Mouse (Mus musculus) heart, embryonic 14.5 days (tissue): ENCODE data around the gene AC134908.4. TPM values are rescaled to one million over a fixed set of nuclear protein-coding genes. Genes with fewer than 3 reads are reported as not detected.

Source experiments
- ATAC-seq: fragments of 200-750 bp; cut with Nextera tagmentation; 2 replicates; pipeline ENCODE4 v1.8.0; 2017; ENCODE audit warnings: low read depth, moderate TSS enrichment; ENCODE audit not compliant: insufficient number of reproducible peaks, insufficient read depth, low FRiP score
- H3K27ac ChIP-seq, 2 experiments: fragments of 200-500 bp in 1 of 2; fragments of 300-500 bp in 1 of 2; sonication (generic) in 1 of 2; replicated peaks in 1 of 2; 2 replicates each; pipeline ENCODE4 v1.5.1; 2012 to 2014; ENCODE audit warnings: low read depth in 2 of 2, low read length in 2 of 2, control low read depth in 1 of 2, mild to moderate bottlenecking in 1 of 2, mixed read lengths in 1 of 2; ENCODE audit not compliant: control insufficient read depth in 1 of 2, insufficient read depth in 1 of 2
- H3K27me3 ChIP-seq: fragments of 300-500 bp; sonication (generic); 2 replicates; pipeline ENCODE4 v1.6.1; 2014; ENCODE audit warnings: mild to moderate bottlenecking, low read length, control low read depth; ENCODE audit not compliant: control insufficient read depth, insufficient read depth
- H3K36me3 ChIP-seq: fragments of 300-500 bp; sonication (generic); 2 replicates; pipeline ENCODE4 v1.6.1; 2014; ENCODE audit warnings: mild to moderate bottlenecking, control low read depth, low read length, mixed read lengths; ENCODE audit not compliant: control insufficient read depth, insufficient read depth
- H3K4me1 ChIP-seq, 2 experiments: fragments of 200-500 bp in 1 of 2; fragments of 300-500 bp in 1 of 2; sonication (generic) in 1 of 2; 2 replicates each; pipeline ENCODE4 v1.6.1; 2012 to 2014; ENCODE audit warnings: low read length in 2 of 2, control low read depth in 1 of 2, mixed read lengths in 1 of 2; ENCODE audit not compliant: control insufficient read depth in 2 of 2, insufficient read depth in 2 of 2
- H3K4me2 ChIP-seq: fragments of 300-500 bp; sonication (generic); 2 replicates; pipeline ENCODE4 v1.6.1; 2014; ENCODE audit warnings: mild to moderate bottlenecking, low read length
- H3K4me3 ChIP-seq, 2 experiments: fragments of 200-500 bp in 1 of 2; fragments of 300-500 bp in 1 of 2; sonication (generic) in 1 of 2; 2 replicates each; pipeline ENCODE4 v1.5.1; 2012 to 2014; ENCODE audit warnings: low read length in 2 of 2, mild to moderate bottlenecking in 2 of 2, control low read depth in 1 of 2, low read depth in 1 of 2, moderate library complexity in 1 of 2; ENCODE audit not compliant: control insufficient read depth in 1 of 2, insufficient read depth in 1 of 2
- H3K9ac ChIP-seq: fragments of 300-500 bp; sonication (generic); 2 replicates; pipeline ENCODE4 v1.6.1; 2014; ENCODE audit warnings: mild to moderate bottlenecking, low read length
- H3K9me3 ChIP-seq: fragments of 300-500 bp; sonication (generic); 2 replicates; pipeline ENCODE4 v1.6.1; 2016; ENCODE audit warnings: low read length, control low read depth; ENCODE audit not compliant: control insufficient read depth
- WGBS: fragments of 180-500 bp; shearing (Covaris S2); extraction: QIAGEN DNeasy Blood & Tissue Kit; methylation state at CpG from one replicate; pipeline ENCODE4 v1.1.7; 2014; 5-methylcytosine and 5-hydroxymethylcytosine counted together
- polyA plus RNA-seq: library from polyadenylated mRNA; unstranded; fragments of >200 nt; fragmentation: Nextera tagmentation; extraction: Ambion mirVana; gene quantifications from 2 replicates; pipeline ENCODE4 v1.2.1, GENCODE M21; 2014

AC134908.4 gene
- polyA plus RNA-seq, 1 experiment from 2014 or later = not detected

DNA sequence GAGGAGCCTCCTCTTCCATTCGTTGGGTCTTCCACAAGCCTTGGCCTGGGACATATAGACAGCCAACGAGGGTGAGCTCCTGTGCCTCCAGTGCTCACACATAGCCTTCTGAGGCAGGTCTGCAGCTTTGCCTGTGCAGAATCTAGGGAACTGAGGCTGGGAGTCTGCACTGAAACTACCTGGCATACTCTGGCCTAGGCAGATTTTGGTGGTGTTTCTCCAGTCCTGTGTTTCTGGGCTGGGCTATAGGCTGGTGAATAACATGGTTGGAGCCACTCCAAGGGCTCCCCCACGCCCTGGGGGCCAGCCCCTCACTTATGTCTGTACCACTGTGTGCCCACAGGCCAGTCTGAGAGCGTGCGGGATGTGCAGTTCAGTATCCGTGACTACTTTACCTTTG, 29.9 kb upstream of the AC134908.4 start:
- Histone ChIP-seq H3K4me3 (no peak overlapping the region), H3K4me2 (no peak overlapping the region)

DNA sequence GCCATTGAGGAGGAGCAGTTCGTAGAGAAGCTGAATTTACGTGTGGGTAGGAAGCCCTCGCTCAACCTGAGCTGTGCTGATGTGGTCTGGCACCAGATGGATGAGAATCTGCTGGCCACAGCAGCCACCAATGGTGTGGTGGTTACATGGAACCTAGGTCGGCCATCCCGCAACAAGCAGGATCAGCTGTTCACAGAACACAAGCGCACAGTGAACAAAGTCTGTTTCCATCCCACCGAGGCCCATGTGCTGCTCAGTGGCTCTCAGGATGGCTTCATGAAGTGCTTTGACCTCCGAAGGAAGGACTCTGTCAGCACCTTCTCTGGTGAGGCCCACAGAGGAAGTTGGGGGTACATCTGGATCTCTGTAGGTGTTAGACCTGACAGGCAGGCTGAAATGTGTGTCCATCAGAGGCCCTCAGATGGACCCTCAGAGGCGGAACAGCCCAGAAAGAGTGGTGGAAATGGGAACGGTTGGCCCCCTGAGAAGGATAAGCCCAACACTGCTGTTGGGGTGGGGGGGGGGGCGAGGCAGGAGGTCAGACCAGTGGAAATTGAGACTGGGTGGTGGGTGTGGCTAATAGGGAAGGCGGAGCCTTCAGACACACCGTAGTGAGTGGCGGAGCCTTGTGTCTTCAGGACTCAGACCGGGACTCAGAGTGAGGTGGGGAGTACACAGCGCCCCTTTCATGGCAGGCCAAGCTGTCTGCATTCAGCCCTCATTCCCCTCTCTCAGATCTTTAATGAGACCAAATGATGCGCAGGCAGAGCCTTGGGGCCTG, 29.1 kb upstream of the AC134908.4 start:
- no peak overlapping the region for H3K27ac ChIP-seq
- H3K9me3 ChIP-seq = no peaks in the 10 kb centered on the region
- 70% methylated on average over 17 of the region's 17 CpGs for WGBS
- H3K4me3 ChIP-seq = peak overlapping the region; percentile 60 to 61
- peak overlapping the region; percentile 83 for H3K9ac ChIP-seq
- H3K36me3 ChIP-seq = peaks cover 26% of the 10 kb centered on the region
- H3K4me1 ChIP-seq = peaks cover 17 to 22% of the 10 kb centered on the region in 2 experiments
- H3K27me3 ChIP-seq = peaks cover 31% of the 10 kb centered on the region
- no peak for ATAC-seq
- H3K4me2 ChIP-seq = peak overlapping the region; percentile 87

More for the DNA sequence above, 29.9 kb upstream of the AC134908.4 start:
- Histone ChIP-seq H3K9ac (no peak overlapping the region), H3K27me3 (peaks cover 23% of the 10 kb centered on the region), H3K36me3 (peaks cover 33% of the 10 kb centered on the region), H3K4me1 (peaks cover 19 to 26% of the 10 kb centered on the region in 2 experiments), H3K27ac (no peak overlapping the region), H3K9me3 (no peaks in the 10 kb centered on the region)
- WGBS = 84% methylated on average over 6 of the region's 6 CpGs
- ATAC-seq = no peak

DNA sequence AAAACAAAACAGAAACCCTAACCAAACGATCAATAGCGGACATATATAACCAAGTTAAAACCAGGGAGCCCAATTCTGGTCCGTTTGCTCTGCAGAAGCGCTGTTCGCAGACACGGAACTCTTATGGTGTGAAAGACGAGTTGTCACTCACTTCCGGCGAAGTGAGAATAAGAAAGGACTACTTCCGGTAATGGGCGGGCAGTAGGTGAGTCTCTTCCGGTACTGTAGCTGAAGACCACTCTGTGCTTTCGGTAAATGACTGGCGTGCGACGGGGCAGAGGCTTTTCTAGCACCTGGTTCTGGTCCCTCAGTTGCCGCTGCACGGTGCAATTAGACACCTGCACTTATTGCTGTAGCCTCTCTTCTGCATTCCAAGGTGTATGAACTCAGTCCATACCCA, 28.0 kb upstream of the AC134908.4 start, which contains the start of gene Wdr24:
Gene Wdr24 (plus strand): TSS at position 176 of the 400 bp plus-strand sequence.
- Histone ChIP-seq H3K4me1 (peaks cover 13 to 16% of the 10 kb centered on the region in 2 experiments), H3K9ac (peak within 1 kb of the TSS; percentile 83), H3K27ac (peak within 1 kb of the TSS in 1 of 2 experiments; percentile 53; a peak in 2 of 4 replicates), H3K9me3 (no peaks in the 10 kb centered on the region), H3K27me3 (peaks cover 42% of the 10 kb centered on the region), H3K36me3 (peaks cover 26% of the 10 kb centered on the region), H3K4me2 (peak within 1 kb of the TSS; percentile 87), H3K4me3 (peak within 1 kb of the TSS; percentile 60 to 61)
- under 1% methylated on average over 18 of the region's 18 CpGs for WGBS
- ATAC-seq = no peak

DNA sequence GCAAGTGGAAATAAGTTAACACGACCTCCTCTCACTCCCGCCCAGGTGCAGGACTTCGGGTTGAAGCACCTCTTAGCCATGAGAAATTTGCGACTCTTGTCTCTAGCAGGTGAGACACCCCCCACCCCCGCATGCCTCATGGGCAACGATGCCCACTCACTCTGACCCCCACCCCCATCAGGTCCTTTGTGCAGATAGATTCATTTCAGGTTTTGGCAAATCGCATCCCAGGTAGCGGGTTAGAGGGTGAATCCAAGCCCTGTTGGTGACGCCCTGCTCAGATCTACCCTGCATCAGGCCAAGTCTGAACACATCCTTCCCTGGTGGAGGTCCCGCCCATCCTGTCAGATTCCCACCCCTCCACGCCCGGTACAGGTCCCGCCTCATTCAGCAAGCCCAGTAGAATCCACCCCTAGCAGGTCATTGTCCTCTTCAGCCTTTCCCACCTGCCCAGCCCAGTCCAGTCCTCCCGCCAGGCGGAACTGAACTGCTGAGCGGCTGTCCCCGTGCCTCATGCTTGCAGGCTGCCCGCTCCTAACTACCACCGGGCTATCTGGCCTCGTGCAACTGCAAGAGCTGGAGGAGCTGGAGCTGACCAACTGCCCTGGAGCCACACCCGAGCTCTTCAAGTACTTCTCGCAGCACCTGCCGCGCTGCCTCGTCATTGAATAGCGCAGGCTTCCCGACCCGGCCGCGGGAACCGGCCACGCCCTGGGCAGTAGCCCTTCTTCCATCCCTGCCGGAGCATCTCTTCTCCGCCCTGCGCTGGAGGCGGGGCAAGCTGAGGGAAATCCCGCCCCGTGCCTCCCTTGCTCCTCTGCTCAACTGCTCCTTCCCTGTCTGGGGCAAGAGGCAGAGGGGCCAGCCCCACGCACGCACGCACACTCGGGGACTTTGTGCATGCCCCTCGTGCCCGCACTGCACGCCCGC, 23.7 kb upstream of the AC134908.4 start:
- no peak overlapping the region for H3K27ac ChIP-seq
- H3K4me2 ChIP-seq = no peak overlapping the region
- H3K27me3 ChIP-seq = peaks cover 77% of the 10 kb centered on the region
- H3K9ac ChIP-seq = no peak overlapping the region
- H3K4me1 ChIP-seq = peaks cover 4 to 5% of the 10 kb centered on the region in 2 experiments
- ATAC-seq = no peak
- H3K4me3 ChIP-seq = no peak overlapping the region; a peak in 1 of 4 replicates
- H3K36me3 ChIP-seq = no peaks in the 10 kb centered on the region
- 6% methylated on average over 46 of the region's 46 CpGs for WGBS
- no peaks in the 10 kb centered on the region for H3K9me3 ChIP-seq

DNA sequence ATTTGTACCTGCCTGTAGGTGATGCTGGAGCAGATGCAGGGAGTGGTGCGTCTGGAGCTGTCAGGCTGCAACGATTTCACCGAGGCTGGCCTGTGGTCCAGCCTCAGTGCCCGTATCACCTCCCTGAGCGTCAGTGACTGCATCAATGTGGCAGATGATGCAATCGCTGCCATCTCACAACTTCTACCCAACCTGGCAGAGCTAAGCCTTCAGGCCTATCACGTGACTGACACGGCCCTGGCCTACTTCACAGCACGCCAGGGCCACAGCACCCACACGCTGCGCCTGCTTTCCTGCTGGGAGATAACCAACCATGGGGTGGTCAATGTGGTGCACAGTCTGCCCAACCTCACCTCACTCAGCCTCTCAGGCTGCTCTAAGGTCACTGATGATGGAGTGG, 22.2 kb upstream of the AC134908.4 start:
- no peak for ATAC-seq
- Histone ChIP-seq H3K4me2 (no peak overlapping the region), H3K4me3 (no peak overlapping the region), H3K4me1 (no peaks in the 10 kb centered on the region), H3K27ac (no peak overlapping the region), H3K27me3 (peaks cover 82% of the 10 kb centered on the region), H3K36me3 (no peaks in the 10 kb centered on the region), H3K9ac (no peak overlapping the region), H3K9me3 (no peaks in the 10 kb centered on the region)
- 76% methylated on average over 11 of the region's 11 CpGs for WGBS

DNA sequence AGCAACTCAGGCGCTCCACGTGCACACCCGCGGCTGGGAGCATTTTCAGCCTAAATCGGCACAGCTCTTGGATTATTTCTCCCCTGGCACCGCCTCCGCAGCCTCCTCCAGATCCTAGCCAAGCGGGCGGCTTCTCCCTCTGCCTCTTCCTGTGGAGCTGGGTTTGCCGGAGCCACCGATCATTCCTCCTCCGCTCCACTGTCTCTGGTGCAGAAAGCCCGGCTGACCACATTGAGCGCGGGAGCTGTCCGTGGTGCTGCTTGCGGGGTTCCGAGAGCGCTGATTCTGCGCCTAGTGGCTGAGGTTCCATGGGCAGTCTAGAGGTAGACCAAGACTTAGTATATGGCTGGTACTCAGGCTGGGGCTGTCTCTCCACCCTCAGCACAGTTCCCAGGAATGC, 18.0 kb upstream of the AC134908.4 start:
- H3K4me2 ChIP-seq = no peak overlapping the region
- no peak overlapping the region for H3K9ac ChIP-seq
- H3K4me3 ChIP-seq = no peak overlapping the region
- H3K9me3 ChIP-seq = no peaks in the 10 kb centered on the region
- no peak overlapping the region for H3K27ac ChIP-seq
- H3K36me3 ChIP-seq = no peaks in the 10 kb centered on the region
- H3K4me1 ChIP-seq = peaks cover 0 to 10% of the 10 kb centered on the region in 2 experiments; a peak in 1 of 4 replicates
- WGBS = 1% methylated on average over 20 of the region's 20 CpGs
- peaks cover 83% of the 10 kb centered on the region for H3K27me3 ChIP-seq
- no peak for ATAC-seq

DNA sequence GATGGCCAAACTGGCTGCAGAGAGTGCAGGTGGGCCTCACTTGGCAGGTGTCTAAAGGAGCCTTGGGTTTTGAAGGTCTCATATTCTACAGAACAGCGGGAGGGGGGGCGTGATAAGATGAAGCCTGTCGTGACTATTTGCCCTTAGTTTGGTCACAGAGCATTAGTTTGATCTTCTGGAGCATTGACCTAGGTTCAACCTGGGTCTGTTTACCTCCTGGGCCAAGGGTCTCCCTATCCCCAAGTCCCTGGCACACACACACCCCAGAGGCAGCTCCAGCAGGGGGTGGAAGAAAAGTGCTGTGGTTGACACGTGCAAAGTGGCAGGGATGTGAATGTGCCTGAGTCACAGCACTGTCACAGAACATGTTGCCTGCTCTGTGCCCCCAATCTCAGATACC, 15.4 kb upstream of the AC134908.4 start:
- Histone ChIP-seq H3K27ac (no peak overlapping the region), H3K4me2 (no peak overlapping the region), H3K9me3 (no peaks in the 10 kb centered on the region), H3K4me1 (peaks cover 0 to 10% of the 10 kb centered on the region in 2 experiments; a peak in 1 of 4 replicates), H3K36me3 (no peaks in the 10 kb centered on the region), H3K27me3 (peaks cover 67% of the 10 kb centered on the region), H3K4me3 (no peak overlapping the region), H3K9ac (no peak overlapping the region)
- no peak for ATAC-seq
- WGBS = 63% methylated on average over 4 of the region's 4 CpGs
